Mouse (Mus musculus) C2C12 (cell line): ENCODE results near the gene Pex12.

Experiments used
- CEBPB ChIP-seq: IDR thresholded peaks from one replicate; pipeline ENCODE4 v1.6.1; 2011; ENCODE audit warnings: low read depth, mild to moderate bottlenecking, control low read depth, moderate library complexity
- CTCF ChIP-seq: IDR thresholded peaks from one replicate; pipeline ENCODE4 v1.5.1; 2011; ENCODE audit not compliant: control insufficient read depth, insufficient read depth, insufficient read length
- MAX ChIP-seq: IDR thresholded peaks from one replicate; pipeline ENCODE4 v1.6.1; 2011; ENCODE audit warnings: mild to moderate bottlenecking, control low read depth
- MYOD1 ChIP-seq: IDR thresholded peaks from one replicate; pipeline ENCODE4 v1.6.1; 2011; ENCODE audit warnings: low read depth; ENCODE audit not compliant: control insufficient read depth, insufficient read length
- MYOG ChIP-seq: IDR thresholded peaks from one replicate; pipeline ENCODE4 v1.6.1; 2011; ENCODE audit not compliant: control insufficient read depth, insufficient read length; ENCODE audit errors: extremely low read depth
- USF1 ChIP-seq: IDR thresholded peaks from one replicate; pipeline ENCODE4 v1.6.1; 2011; ENCODE audit warnings: low read depth, mild to moderate bottlenecking, control low read depth, moderate library complexity

DNA sequence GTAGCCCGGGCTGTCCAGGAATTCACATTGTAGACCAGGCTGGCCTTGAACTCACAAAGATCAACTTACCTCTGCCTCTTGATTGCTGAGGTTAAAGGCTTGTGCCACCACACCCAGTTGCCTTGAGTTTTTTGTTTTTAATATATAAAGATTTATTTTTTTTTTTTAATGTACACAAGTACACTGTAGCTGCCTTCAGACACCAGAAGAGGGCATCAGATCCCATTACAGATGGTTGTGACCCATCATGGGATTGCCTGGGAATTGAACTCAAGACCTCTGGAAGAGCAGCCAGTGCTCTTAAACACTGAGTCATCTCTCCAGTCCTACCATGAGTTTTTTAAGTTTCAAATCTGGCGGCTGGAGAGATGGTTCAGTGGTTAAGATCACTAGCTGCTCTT lies 955 bp downstream of the Pex12 start:
- TF ChIP-seq CTCF (no peak), MAX (no peak), USF1 (no peak), MYOD1 (no peak), MYOG (no peak), CEBPB (no peak)
